Mouse (Mus musculus) G1E-ER4 (cell line): Measurements from ENCODE around the gene BC016579. TPM values are rescaled to one million over a fixed set of nuclear protein-coding genes. Genes with fewer than 3 reads are reported as not detected.

Source experiments
- GATA1 ChIP-seq: IDR thresholded peaks from one replicate; pipeline ENCODE4 v1.8.0; 2012; ENCODE audit warnings: low read length, inconsistent platforms
- polyA plus RNA-seq: library from polyadenylated mRNA; stranded (reverse); fragments of >175 nt; gene quantifications from 2 replicates; pipeline ENCODE4 v1.2.3, GENCODE M21; 2012

Gene BC016579
- not detected in 2 replicates for polyA plus RNA-seq

DNA sequence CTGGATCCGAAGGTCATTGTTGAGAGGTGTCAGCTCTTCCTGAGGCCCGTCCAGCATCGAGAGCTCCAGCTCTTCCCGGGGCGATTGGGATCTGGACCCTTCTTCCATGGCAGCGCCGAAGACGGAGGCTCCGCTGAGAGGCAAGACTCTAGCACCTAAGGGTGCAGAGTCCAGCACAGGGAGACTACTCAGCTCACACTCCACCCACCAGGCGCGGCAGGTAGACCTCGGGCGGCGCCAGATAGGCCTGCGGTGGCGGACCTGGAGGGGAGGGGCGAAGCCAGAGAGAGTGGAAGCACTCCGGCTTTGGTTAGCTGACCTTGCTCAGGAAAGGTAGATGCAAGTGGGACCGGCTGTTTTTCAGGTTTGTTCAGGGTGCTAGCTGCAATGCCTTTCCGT is at the start of gene BC016579:
TSS of gene BC016579 (minus strand) at position 135 of the 399 bp plus-strand sequence.
- TF ChIP-seq GATA1, result no peak

DNA sequence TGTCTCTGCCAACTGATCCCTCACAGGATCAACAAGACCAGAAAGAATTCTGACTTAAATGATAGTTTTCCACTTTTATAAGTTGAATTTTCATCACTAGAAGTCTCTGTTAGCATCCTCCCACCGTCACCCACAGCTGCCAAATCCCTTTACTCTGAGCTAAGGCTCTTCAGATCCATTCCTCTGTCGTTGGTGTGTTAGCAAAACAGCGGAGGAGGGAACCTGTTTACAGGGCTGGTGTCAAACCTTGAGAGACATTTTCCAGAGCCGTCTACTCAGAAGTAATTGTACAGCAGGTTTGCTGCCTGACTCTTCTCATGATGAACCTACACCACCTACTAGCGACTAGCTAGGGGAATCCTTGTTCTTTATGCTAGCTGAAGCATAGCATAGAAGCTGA is 45.4 kb upstream of the BC016579 start:
- TF ChIP-seq GATA1, result no peak

DNA sequence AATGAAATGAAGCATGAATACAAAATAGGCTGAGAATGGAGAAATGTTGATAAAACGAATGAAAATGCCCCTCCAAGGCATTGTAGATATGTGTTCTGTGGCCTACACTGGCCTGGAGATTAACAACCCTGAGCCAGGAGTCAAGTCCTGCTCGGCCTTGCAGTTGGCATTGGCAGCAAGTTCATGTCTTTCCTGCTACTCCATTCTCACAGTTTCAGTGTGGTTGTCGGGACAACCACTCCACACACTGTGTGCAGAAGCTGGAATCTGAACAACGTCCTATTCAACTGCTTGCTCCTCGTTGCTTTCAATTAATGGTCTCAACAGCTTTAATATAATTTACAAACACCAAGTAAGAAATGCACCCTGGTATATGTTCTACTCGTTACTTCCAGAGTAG is 44.1 kb upstream of the BC016579 start:
- TF ChIP-seq GATA1, result no peak

DNA sequence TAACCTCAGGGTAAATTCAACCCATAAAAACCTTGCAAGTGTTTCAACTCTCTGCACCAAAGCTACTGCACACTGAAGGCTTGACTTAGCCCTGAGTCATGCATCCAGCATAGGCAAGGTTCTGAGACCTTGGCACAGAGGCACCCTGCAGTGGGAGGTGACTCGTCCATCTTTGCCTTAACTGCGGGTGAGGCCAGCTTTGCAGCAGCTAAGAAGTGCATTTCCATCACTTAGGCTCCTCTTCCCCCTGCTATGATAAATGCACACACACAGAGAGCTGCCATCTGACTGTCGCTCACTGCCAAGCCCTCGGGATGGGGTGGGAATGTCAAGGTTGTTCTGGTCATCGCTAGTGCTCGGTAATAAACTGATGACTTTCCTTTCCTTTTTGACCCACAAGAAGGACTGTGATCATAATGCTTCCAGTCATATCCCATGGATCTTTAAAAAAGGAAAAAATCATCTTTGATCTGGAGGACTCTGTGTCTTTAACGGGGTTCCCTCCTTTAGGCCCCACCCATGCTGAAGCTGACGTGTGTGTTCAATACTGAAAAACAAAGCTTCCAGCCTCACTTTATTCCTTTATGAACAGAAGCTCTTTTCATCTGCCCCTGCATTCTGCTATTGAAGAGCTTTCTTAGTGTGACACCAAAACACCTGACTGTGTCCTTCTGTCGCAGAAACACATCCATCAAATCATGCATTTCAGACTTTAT is 41.7 kb upstream of the BC016579 start:
- TF ChIP-seq GATA1, result no peak

DNA sequence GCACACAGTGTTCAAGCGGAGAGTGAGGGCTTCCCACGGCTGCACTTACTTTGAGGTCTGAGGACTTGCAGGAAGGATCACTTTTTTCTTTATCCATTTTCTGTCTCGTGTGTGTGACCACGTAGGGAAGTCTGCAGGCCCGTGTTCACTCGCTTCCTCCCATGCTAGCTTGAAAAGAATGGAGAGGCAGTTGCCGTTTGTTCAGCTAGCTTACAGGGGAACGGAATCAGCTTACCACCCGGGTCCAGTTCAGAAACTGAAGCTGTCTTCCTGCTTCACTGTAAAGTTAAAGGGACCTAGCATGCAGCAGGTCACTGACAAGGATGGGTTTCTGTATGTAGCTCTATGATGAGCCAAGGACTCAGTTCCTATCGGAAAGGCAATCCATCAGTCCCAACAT is 39.7 kb upstream of the BC016579 start, which contains the start of gene Tmprss7:
TSS of gene Tmprss7 (minus strand) at position 101 of the 400 bp plus-strand sequence.
- TF ChIP-seq GATA1, result no peak

GRCm38 (mm10) chr16:45692851-45693250 is 39.0 kb upstream of the BC016579 start:
- no peak for TF ChIP-seq GATA1

DNA sequence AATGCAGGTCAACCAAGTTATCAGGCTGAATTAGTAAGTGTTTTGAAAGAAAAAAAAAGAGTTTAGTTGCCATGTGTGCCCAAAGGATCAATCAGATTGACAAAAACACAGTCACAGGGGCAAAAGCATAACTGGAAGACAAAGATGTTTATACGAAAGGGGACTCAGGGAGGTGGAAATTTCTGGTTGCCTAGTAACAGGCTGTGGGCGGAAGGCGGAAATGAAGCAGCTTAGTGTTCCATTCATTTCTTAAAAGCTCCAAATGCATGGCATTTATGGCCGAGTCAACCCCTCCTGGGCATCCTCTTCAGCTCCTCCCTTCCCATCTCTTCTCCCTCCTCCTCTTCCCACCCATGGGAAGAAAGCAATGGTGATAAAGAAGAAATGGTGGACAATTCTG is 36.3 kb upstream of the BC016579 start:
- TF ChIP-seq GATA1, result no peak

GRCm38 (mm10) chr16:45686833-45687232 is 33.0 kb upstream of the BC016579 start:
- TF ChIP-seq GATA1, result no peak

DNA sequence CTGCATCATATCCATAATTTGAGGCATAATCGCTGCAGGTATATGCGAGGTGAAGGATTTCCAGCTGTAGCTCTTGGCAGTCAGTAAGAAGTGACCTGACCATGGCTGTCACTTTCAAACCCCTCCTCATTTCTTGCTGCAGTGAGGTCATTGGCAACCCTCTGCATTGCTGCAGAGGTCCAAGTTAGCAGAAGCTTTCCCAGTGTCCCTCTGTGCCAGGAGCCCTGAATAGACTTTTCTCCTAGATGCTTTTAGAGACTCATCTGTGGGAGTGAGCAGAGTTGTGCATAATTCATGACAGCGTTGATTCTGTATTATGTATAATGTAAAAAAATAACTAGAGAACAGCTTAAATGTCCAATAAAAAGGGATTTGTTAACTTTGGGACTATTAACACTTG is 31.4 kb upstream of the BC016579 start:
- TF ChIP-seq GATA1, result no peak

GRCm38 (mm10) chr16:45684815-45685214 is 30.9 kb upstream of the BC016579 start:
- no peak for TF ChIP-seq GATA1

DNA sequence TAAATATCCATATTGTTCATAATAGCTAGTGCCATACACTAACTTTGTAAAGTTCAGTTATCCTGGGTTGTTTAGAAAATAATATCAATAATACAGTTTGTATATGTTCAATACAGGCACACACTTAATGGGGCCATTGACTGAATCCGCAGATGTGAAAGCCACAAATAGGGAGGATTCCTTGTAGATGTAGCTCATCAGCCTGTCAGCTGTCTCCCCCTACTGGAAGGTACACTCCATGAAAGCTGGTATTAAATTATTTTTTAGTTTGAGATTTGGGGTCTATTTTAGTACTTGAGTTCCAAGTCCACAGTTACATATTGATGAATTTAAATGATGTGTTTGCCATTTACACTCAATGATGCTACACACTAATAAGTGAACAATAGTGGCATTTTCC is 22.6 kb upstream of the BC016579 start:
- no peak for TF ChIP-seq GATA1

- no peak for TF ChIP-seq GATA1
Measured at GRCm38 (mm10) chr16:45670005-45670404, 16.1 kb upstream of the BC016579 start.

- TF ChIP-seq GATA1, result no peak
Measured at GRCm38 (mm10) chr16:45668178-45668577, 14.3 kb upstream of the BC016579 start.

- TF ChIP-seq GATA1, result no peak
Measured at GRCm38 (mm10) chr16:45666136-45666535, 12.3 kb upstream of the BC016579 start.

- no peak for TF ChIP-seq GATA1
Measured at GRCm38 (mm10) chr16:45662381-45662780, 8.5 kb upstream of the BC016579 start.

- no peak for TF ChIP-seq GATA1
Measured at GRCm38 (mm10) chr16:45659596-45659995, 5.7 kb upstream of the BC016579 start.

DNA sequence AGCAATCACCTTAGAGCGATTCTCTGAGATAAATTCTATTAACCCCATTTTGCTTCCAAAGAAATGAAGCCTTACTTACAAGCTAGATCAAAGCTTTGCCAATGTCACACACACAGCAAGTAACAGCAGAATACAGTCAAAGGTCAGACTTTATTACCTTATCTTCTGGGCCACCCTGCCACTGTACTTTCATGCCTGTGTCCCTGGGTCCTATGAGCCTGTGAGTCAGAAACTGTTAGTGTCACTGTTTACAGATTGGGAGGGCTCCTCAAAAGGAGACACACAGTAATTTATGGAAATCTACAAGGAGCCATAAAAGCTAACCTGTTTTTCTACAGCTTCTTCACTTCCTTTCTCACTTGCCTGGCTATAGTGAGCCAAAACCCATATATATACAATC is 4.4 kb upstream of the BC016579 start:
- TF ChIP-seq GATA1, result no peak

GRCm38 (mm10) chr16:45657574-45658159 is 3.8 kb upstream of the BC016579 start:
- no peak for TF ChIP-seq GATA1
